Mouse (Mus musculus) hindbrain, embryonic 13.5 days (tissue): ENCODE measurements around the gene Hadha. TPM values are rescaled to one million over a fixed set of nuclear protein-coding genes. Genes with fewer than 3 reads are reported as not detected.
A peak's percentile ranks its signal among the peaks of the same experiment; 100 is the strongest.

Experiments used
- ATAC-seq: fragments of 200-750 bp; cut with Nextera tagmentation; 2 replicates; pipeline ENCODE4 v1.8.0; 2017; ENCODE audit warnings: moderate TSS enrichment; ENCODE audit not compliant: low FRiP score
- H3K27ac ChIP-seq: fragments of 300-500 bp; sonication (generic); 2 replicates; pipeline ENCODE4 v1.5.1; 2015; ENCODE audit warnings: inconsistent platforms, mild to moderate bottlenecking, moderate library complexity
- H3K27me3 ChIP-seq: fragments of 300-500 bp; sonication (generic); 2 replicates; pipeline ENCODE4 v1.6.1; 2015; ENCODE audit warnings: mild to moderate bottlenecking, inconsistent platforms
- H3K36me3 ChIP-seq: fragments of 300-500 bp; sonication (generic); 2 replicates; pipeline ENCODE4 v1.6.1; 2015; ENCODE audit warnings: mild to moderate bottlenecking, inconsistent platforms
- H3K4me1 ChIP-seq: fragments of 300-500 bp; sonication (generic); replicated peaks from 2 replicates; pipeline ENCODE4 v1.6.1; 2015; ENCODE audit warnings: inconsistent platforms
- H3K4me2 ChIP-seq: fragments of 300-500 bp; sonication (generic); 2 replicates; pipeline ENCODE4 v1.6.1; 2015; ENCODE audit warnings: inconsistent platforms, mild to moderate bottlenecking, moderate library complexity
- H3K4me3 ChIP-seq: fragments of 300-500 bp; sonication (generic); 2 replicates; pipeline ENCODE4 v1.5.1; 2015; ENCODE audit warnings: mild to moderate bottlenecking, inconsistent platforms
- H3K9ac ChIP-seq: fragments of 300-500 bp; sonication (generic); 2 replicates; pipeline ENCODE4 v1.6.1; 2015; ENCODE audit warnings: mild to moderate bottlenecking, inconsistent platforms
- H3K9me3 ChIP-seq: fragments of 300-500 bp; sonication (generic); 2 replicates; pipeline ENCODE4 v1.6.1; 2016; ENCODE audit warnings: inconsistent platforms
- WGBS: fragments of 180-500 bp; shearing (Covaris S2); methylation state at CpG from one replicate; pipeline ENCODE4 v1.1.7; 2015; 5-methylcytosine and 5-hydroxymethylcytosine counted together
- microRNA counts: library from miRNA; unstranded; fragments of <30 nt; microRNA quantifications from one replicate; lab custom pipeline; 2016
- microRNA-seq: library from miRNA; unstranded; fragments of <30 nt; microRNA quantifications from one replicate; pipeline ENCODE4, GENCODE M21; 2016
- polyA plus RNA-seq: library from polyadenylated mRNA; unstranded; fragments of >200 nt; fragmentation: Nextera tagmentation; extraction: Ambion mirVana; gene quantifications from 2 replicates; pipeline ENCODE4 v1.2.1, GENCODE M21; 2015

The Hadha gene
- polyA plus RNA-seq, 1 experiment from 2014 or later: 84.3 TPM

DNA sequence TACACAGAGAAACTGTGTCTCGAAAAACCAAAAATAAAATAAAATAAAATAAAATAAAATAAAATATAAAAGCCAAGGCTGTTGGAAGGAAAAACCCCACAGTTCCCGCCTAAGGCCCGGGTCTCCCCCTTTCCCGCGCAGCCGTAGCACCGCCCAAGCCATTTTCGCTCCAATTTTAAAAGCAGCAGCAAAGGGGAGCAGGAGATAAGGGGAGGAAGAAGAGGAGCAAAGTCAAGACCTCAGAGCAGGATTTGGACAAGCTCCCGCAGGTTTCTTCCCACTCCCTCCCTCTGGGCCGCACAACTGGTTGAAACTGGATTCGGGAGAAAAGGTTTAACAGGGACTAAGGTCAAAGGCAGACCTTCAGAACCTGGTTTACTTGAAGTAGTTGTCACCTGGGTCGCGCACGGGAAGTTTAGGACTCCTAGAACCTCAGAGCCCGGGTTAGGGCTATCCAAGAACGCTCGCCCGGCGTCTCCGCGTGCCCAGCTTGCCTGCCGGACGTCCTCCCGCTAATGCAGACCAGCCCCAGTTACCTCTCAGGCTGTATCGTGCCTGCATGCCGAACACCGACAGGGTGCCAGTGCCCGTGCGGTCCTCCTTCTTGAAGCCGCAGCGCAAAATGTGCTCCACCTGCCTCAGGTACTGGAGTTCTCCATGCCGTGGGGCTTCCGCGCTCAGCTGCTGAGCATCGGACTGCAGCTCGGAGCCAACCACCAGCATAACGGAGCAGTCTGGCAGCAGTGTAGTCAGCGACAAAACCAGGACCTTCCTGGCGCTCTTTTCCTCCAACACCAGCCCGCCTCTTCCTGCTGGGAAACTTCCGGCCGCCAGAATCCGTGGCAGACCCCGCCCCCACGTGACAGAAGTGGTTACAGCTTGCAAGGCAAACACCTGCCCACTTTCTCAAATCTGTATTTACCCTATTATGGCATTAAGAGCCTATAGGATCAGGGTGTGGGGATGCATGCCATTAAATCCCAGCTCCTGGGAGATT lies 81.8 kb downstream of the Hadha start, which contains the start of gene Tyms:
Gene Tyms, minus strand, starts transcription at position 793 of the 997 bp plus-strand sequence.
- peak within 1 kb of the TSS; percentile 78 for H3K27ac ChIP-seq
- H3K4me2 ChIP-seq: peak within 1 kb of the TSS; percentile 93
- peak within 1 kb of the TSS; percentile 72 for H3K4me3 ChIP-seq
- peak; percentile 95 for ATAC-seq
- peak within 1 kb of the TSS; percentile 80 for H3K9ac ChIP-seq
- H3K9me3 ChIP-seq: no peaks in the 10 kb centered on the region
- WGBS: 2% methylated on average over 45 of the region's 45 CpGs
- peaks cover 13% of the 10 kb centered on the region for H3K4me1 ChIP-seq
- H3K36me3 ChIP-seq: peaks cover 16% of the 10 kb centered on the region
- H3K27me3 ChIP-seq: no peaks in the 10 kb centered on the region

- H3K4me3 ChIP-seq: peak overlapping the region; percentile 72
- H3K9ac ChIP-seq: peak overlapping the region; percentile 80
- WGBS: 73% methylated on average over 3 of the region's 3 CpGs
- H3K4me2 ChIP-seq: peak overlapping the region; percentile 93
- H3K4me1 ChIP-seq: peaks cover 13% of the 10 kb centered on the region
- H3K27ac ChIP-seq: no peak overlapping the region
- ATAC-seq: no peak; the same call in 1 of the 2 replicates
- H3K36me3 ChIP-seq: peaks cover 24% of the 10 kb centered on the region
- no peaks in the 10 kb centered on the region for H3K9me3 ChIP-seq
- no peaks in the 10 kb centered on the region for H3K27me3 ChIP-seq
Measured at GRCm38 (mm10) chr5:30072377-30072776, 82.6 kb downstream of the Hadha start.

DNA sequence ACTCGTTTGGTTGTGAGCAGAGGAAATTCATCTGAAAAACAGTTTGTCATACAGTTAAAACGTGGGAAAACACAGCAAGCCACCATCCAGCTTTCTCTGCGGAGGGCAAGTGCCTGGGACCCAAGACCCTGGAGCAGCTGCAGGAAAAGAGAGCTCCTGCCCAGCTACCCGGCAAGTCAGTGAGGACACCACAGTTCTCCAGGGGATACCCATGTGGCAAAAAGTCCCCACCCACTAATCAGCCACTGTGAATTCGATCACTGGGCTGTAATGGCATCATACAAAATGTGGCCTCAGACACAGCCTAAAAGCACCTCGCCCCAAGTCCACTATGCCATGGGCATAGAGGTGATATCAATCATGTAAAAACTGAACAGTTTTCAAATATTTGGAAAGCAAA lies 83.3 kb downstream of the Hadha start:
- H3K9ac ChIP-seq: no peak overlapping the region
- H3K4me2 ChIP-seq: peak overlapping the region; percentile 93
- ATAC-seq: no peak
- no peak overlapping the region for H3K27ac ChIP-seq
- WGBS: 82% methylated on average over 6 of the region's 6 CpGs
- H3K36me3 ChIP-seq: peaks cover 26% of the 10 kb centered on the region
- no peaks in the 10 kb centered on the region for H3K27me3 ChIP-seq
- peaks cover 13% of the 10 kb centered on the region for H3K4me1 ChIP-seq
- H3K9me3 ChIP-seq: no peaks in the 10 kb centered on the region
- H3K4me3 ChIP-seq: 0 out of 2 replicates have a peak overlapping the region, but pooled peaks have one; percentile 4

MicroRNAs encoded within 50 kb of the gene (microRNA counts, 519-probe panel; counts per million panel counts)
- 51.3 counts per million for microRNA mmu-miR-1960 (lab: Ali Mortazavi, UCI)

Small RNAs within 50 kb of the gene (microRNA-seq; reads per million reads assigned to microRNA genes)
- 1.2 reads per million for gene Mir1960

Other genes with a start within 250 kb of the Hadha start
- not detected in 2 replicates for gene Il6, start 142.0 kb downstream of the Hadha start, polyA plus RNA-seq
- 67.9 and 68.8 TPM in 2 replicates for gene Tyms, start 81.5 kb downstream of the Hadha start, polyA plus RNA-seq
- 14.0 and 15.0 TPM in 2 replicates for gene Garem2, start 50.0 kb downstream of the Hadha start, polyA plus RNA-seq
- gene 3110082J24Rik, start 49.1 kb downstream of the Hadha start, polyA plus RNA-seq: 6.4 and 7.2 TPM in 2 replicates
- gene Hadhb, start 86 bp upstream of the Hadha start, polyA plus RNA-seq: 65.0 and 70.7 TPM in 2 replicates
- gene Adgrf3, start 50.6 kb upstream of the Hadha start, polyA plus RNA-seq: not detected in 2 replicates
- 24.9 and 25.2 TPM in 2 replicates for gene Selenoi, start 77.4 kb upstream of the Hadha start, polyA plus RNA-seq
- 3.4 and 4.4 TPM in 2 replicates for gene Drc1, start 126.2 kb upstream of the Hadha start, polyA plus RNA-seq